Mouse (Mus musculus): ENCODE measurements around the gene Trpc3. TPM values are rescaled to one million over a fixed set of nuclear protein-coding genes. Genes with fewer than 3 reads are reported as not detected.
A peak's percentile ranks its signal among the peaks of the same experiment; 100 is the strongest.
"Not testable (repeated sequence)": the region's sequence is repeated elsewhere in the genome, so short reads cannot be mapped to it uniquely, and the experiment has no call there.

Gene Trpc3
- total and polyA plus RNA-seq, 3 experiments, result not detected

DNA sequence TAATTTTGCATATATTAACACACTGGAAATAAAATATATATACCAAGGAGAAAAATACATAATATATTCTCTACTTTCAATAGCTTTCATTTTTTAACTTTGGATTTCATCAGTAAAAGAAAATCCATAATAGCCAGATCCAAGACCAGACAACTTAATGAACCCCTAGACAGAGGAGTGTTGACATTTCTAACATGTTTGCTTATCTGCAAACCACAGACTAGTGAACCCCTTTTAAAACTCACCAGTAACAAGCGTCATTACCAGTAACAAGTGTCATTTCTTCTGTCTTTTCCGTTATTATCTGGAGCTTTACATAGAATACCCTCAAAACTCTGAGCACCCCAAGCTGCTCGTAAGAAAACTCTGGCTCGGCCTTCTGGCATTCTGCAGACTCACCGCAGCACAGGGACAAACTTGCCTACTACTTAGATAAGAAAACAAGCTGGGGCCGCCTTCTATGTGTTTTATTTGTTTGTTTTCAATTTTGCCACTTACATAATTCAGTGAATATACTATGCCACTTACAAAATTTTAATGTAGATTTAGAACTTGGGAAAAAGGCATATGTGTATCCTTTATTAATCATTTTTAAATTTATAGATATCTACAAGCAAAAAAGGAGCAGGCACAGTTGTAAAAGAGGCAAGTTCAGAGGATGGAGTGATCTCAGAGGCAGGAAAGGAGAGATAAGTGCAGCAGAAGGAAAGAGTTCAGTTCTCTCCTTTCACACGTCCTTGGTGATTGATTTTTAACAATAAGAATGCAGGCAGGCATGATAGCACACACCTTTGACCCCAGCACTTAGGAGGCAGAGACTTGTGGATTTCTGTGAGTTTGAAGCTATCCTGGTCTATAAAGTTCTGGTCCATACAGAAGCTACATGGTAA lies 83.8 kb downstream of the Trpc3 start:
- Histone ChIP-seq H3K4me1 (ENCODE audit: control insufficient read depth in 1 of 2, insufficient read depth in 2 of 2, low read length in 2 of 2) (no peaks in the 10 kb centered on the region), H3K4me3 (ENCODE audit: control insufficient read depth in 1 of 2, insufficient read depth in 1 of 2, low read depth in 2 of 2, low read length in 2 of 2) (no peak overlapping the region), H3K9me3 (replicated peaks; ENCODE audit: insufficient read depth, low read length) (no peaks in the 10 kb centered on the region), H3K27ac (ENCODE audit: control insufficient read depth, low read depth, low read length) (no peak overlapping the region), H3K27me3 (ENCODE audit: control insufficient read depth in 1 of 2, insufficient read depth in 2 of 2, low read length in 2 of 2) (peaks cover 4 to 9% of the 10 kb centered on the region in 2 experiments), H3K36me3 (ENCODE audit: control insufficient read depth in 1 of 2, insufficient read depth in 2 of 2, low read length in 2 of 2) (no peaks in the 10 kb centered on the region), H3K9ac (ENCODE audit: control insufficient read depth, low read depth, low read length, poor library complexity, severe bottlenecking) (no peak overlapping the region), H3K79me2 (ENCODE audit: control insufficient read depth, insufficient read depth, low read length, poor library complexity) (no peaks in the 10 kb centered on the region)
- DNase-seq (ENCODE audit: low read depth, low spot score), result peak; percentile 18
- no peak for TF ChIP-seq HCFC1 (IDR thresholded peaks at IDR 0.05; ENCODE audit: low read depth, low read length)
- 0 out of 2 replicates have a peak, but pooled peaks have one; percentile 9 for TF ChIP-seq GATA1 (IDR thresholded peaks at IDR 0.05; ENCODE audit: low read depth, low read length)

DNA sequence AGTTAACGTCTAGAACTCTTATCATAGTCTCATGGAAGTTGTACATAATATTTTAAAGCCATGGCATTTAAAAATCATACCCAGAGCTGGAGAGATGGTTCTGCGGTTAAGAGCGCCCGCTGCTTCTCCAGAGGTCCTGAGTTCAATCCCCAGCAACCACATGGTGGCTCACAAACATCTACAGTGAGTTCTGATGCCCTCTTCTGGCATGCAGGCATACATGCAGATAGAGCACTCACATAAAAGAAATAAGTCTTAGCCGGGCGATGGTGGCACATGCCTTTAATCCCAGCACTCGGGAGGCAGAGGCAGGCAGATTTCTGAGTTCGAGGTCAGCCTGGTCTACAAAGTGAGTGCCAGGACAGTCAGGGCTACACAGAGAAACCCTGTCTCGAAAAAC lies 90.2 kb downstream of the Trpc3 start:
- H3K9me3 ChIP-seq (replicated peaks; ENCODE audit: insufficient read depth, low read length); H3K27ac ChIP-seq (ENCODE audit: control insufficient read depth, low read depth, low read length); H3K27me3 ChIP-seq (ENCODE audit: control insufficient read depth in 1 of 2, insufficient read depth in 2 of 2, low read length in 2 of 2); H3K36me3 ChIP-seq (ENCODE audit: control insufficient read depth in 1 of 2, insufficient read depth in 2 of 2, low read length in 2 of 2); H3K9ac ChIP-seq (ENCODE audit: control insufficient read depth, low read depth, low read length, poor library complexity, severe bottlenecking); H3K4me1 ChIP-seq (ENCODE audit: control insufficient read depth in 1 of 2, insufficient read depth in 2 of 2, low read length in 2 of 2); H3K79me2 ChIP-seq (ENCODE audit: control insufficient read depth, insufficient read depth, low read length, poor library complexity); H3K4me3 ChIP-seq (ENCODE audit: control insufficient read depth in 1 of 2, insufficient read depth in 1 of 2, low read depth in 2 of 2, low read length in 2 of 2); DNase-seq (ENCODE audit: low read depth, low spot score): not testable (repeated sequence)
- peak in 1 of 3 experiments; percentile 2; a peak in 1 of 6 replicates for TF ChIP-seq CTCF (IDR thresholded peaks at IDR 0.05 in 2 of 3, conservative IDR thresholded peaks at IDR 0.05 in 1 of 3; ENCODE audit: control insufficient read depth in 1 of 3, insufficient read depth in 1 of 3, low read depth in 2 of 3, low read length in 3 of 3, poor library complexity in 1 of 3, severe bottlenecking in 1 of 3)

- H3K9me3 ChIP-seq (replicated peaks; ENCODE audit: insufficient read depth, low read length), result no peaks in the 10 kb centered on the region
- no peaks in the 10 kb centered on the region for H3K4me1 ChIP-seq (ENCODE audit: control insufficient read depth in 1 of 2, insufficient read depth in 2 of 2, low read length in 2 of 2)
- no peaks in the 10 kb centered on the region for H3K36me3 ChIP-seq (ENCODE audit: control insufficient read depth in 1 of 2, insufficient read depth in 2 of 2, low read length in 2 of 2)
- H3K27ac ChIP-seq (ENCODE audit: control insufficient read depth, low read depth, low read length), result no peak overlapping the region
- no peak for TF ChIP-seq MXI1 (IDR thresholded peaks at IDR 0.05; ENCODE audit: low read depth, low read length)
- TF ChIP-seq GATA1 (IDR thresholded peaks at IDR 0.05; ENCODE audit: low read depth, low read length), result no peak
- TF ChIP-seq KAT2A (conservative IDR thresholded peaks at IDR 0.05; ENCODE audit: low read depth, low read length), result no peak
- TF ChIP-seq UBTF (IDR thresholded peaks at IDR 0.05; ENCODE audit: borderline replicate concordance, insufficient read depth, low read depth, low read length), result no peak
- TF ChIP-seq CHD2 (IDR thresholded peaks at IDR 0.05; ENCODE audit: low read length), result no peak
- TF ChIP-seq ETS1 (IDR thresholded peaks at IDR 0.05; ENCODE audit: low read depth, low read length), result no peak
- no peak for TF ChIP-seq POLR2A (IDR thresholded peaks at IDR 0.05; ENCODE audit: control insufficient read depth in 1 of 2, insufficient read depth in 1 of 2, low read depth in 1 of 2, low read length in 2 of 2, poor library complexity in 1 of 2)
- TF ChIP-seq GABPA (IDR thresholded peaks at IDR 0.05; ENCODE audit: low read depth, low read length), result no peak
- no peak for TF ChIP-seq NELFE (IDR thresholded peaks at IDR 0.05; ENCODE audit: low read depth, low read length)
- TF ChIP-seq HCFC1 (IDR thresholded peaks at IDR 0.05; ENCODE audit: low read depth, low read length), result no peak
- TF ChIP-seq MAZ (IDR thresholded peaks at IDR 0.05; ENCODE audit: low read depth, low read length), result no peak
- no peak for DNase-seq (ENCODE audit: low read depth, low spot score)
- peaks cover 0 to 5% of the 10 kb centered on the region in 2 experiments; a peak in 3 of 4 replicates for H3K27me3 ChIP-seq (ENCODE audit: control insufficient read depth in 1 of 2, insufficient read depth in 2 of 2, low read length in 2 of 2)
- no peak overlapping the region for H3K4me3 ChIP-seq (ENCODE audit: control insufficient read depth in 1 of 2, insufficient read depth in 1 of 2, low read depth in 2 of 2, low read length in 2 of 2)
- no peaks in the 10 kb centered on the region for H3K79me2 ChIP-seq (ENCODE audit: control insufficient read depth, insufficient read depth, low read length, poor library complexity)
- no peak overlapping the region for H3K9ac ChIP-seq (ENCODE audit: control insufficient read depth, low read depth, low read length, poor library complexity, severe bottlenecking)
These were observed 91.2 kb downstream of the Trpc3 start for GRCm38 (mm10) chr3:36598811-36599210.

Data from MEL (cell line).